Mouse (Mus musculus) spleen, adult 2 months (tissue): ENCODE results near the gene Gpr157.

ENCODE experiments used
- CTCF ChIP-seq: fragments of 200-500 bp; IDR thresholded peaks from 2 replicates; pipeline ENCODE4 v1.5.1; 2011; ENCODE audit warnings: mild to moderate bottlenecking, inconsistent platforms; ENCODE audit not compliant: insufficient read depth, insufficient read length, insufficient replicate concordance; ENCODE audit errors: extremely low read depth
- POLR2A ChIP-seq: fragments of 200-500 bp; IDR thresholded peaks from 2 replicates; pipeline ENCODE4 v1.6.1; 2011; ENCODE audit warnings: low read depth, low read length, inconsistent platforms

DNA sequence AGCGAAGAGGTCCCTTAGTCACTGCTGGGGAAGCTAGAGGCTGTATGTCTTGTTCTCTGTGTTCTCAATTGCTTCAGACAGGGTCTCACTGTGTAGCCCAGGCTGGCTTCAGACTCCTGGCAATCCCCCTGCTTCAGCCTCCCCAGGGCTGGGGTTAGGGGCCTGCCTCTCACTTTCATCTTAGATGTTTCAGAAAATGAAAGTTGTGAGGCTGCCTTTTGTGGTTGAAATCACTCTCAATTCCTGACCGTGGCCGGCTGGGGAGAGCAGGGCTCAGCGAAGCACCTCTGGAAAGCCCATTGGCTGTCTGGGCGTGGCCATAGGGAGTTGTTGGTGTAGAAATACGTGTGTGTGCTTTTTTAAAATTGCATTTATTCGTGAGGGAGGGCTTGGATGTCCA lies 9.1 kb downstream of the Gpr157 start:
- TF ChIP-seq POLR2A (no peak), CTCF (no peak)
